Mouse (Mus musculus): ENCODE measurements around the gene Tmem88. TPM values are rescaled to one million over a fixed set of nuclear protein-coding genes. Genes with fewer than 3 reads are reported as not detected.

The Tmem88 gene
- 6.2 and 9.1 TPM in 2 replicates for polyA plus RNA-seq (2015; fragmentation: Nextera tagmentation; extraction: Ambion mirVana)

DNA sequence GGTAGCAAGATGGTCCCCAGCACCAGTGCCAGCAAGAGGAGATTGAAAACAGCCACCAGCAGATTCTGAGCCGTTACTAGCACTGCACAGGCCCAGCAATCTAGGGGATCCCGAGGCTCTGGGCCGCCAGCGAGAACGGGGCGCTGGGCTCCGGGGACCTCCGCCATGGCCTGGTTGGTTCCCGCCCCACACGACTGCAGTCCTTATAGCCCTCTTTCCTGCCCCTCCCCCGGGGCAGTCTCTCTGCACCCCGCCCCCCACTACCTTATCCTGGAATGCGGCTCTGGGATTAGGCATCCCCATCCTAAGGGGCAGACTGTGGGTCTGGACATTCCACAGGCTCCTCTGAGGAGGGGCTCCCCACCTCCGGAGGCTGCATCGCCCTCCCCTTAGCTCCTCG is at the start of gene Tmem88:
Tmem88 (minus strand) TSS at position 176 of the 400 bp plus-strand sequence.
- Histone ChIP-seq H3K36me3 (peaks cover 42% of the 10 kb centered on the region), H3K4me3 (replicated peaks) (peak within 1 kb of the TSS; percentile 84), H3K9ac (replicated peaks) (peak within 1 kb of the TSS; percentile 95; the same call in 1 of the 2 replicates), H3K4me2 (peak within 1 kb of the TSS; percentile 85), H3K27me3 (replicated peaks) (peaks cover 5% of the 10 kb centered on the region; the same call in 1 of the 2 replicates), H3K9me3 (replicated peaks) (no peaks in the 10 kb centered on the region), H3K27ac (replicated peaks) (peak within 1 kb of the TSS; percentile 100), H3K4me1 (peaks cover 36% of the 10 kb centered on the region)
- WGBS, result 13% methylated on average over 15 of the region's 16 CpGs
- ATAC-seq (ENCODE audit: low FRiP score), result no peak

DNA sequence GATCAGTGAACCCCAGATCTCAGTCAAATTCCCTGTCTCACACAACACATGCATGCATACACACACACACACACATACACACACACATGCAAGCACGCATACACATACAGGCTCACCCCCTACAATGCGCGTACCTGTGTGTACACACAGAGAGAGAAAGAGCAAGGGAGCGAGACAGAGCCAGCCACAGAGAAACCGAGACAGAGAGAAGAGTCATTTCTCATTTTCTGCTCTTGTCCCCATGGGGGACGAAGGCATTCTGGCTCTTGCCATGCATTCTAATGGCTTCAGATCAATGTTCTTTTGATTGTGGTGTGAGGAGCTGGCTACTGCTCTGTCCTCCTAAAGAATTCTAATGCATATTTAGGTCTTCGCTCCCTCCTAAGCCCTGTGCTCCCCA is 49.3 kb upstream of the Tmem88 start:
- ATAC-seq (ENCODE audit: low FRiP score), result no peak
- no peak overlapping the region for H3K9ac ChIP-seq (replicated peaks)
- H3K4me1 ChIP-seq, result peaks cover 10% of the 10 kb centered on the region; the same call in 1 of the 2 replicates
- H3K36me3 ChIP-seq, result no peaks in the 10 kb centered on the region
- H3K27me3 ChIP-seq (replicated peaks), result no peaks in the 10 kb centered on the region
- H3K27ac ChIP-seq (replicated peaks), result no peak overlapping the region
- WGBS, result 65% methylated on average over 7 of the region's 7 CpGs
- no peak overlapping the region for H3K4me2 ChIP-seq
- H3K9me3 ChIP-seq (replicated peaks), result no peaks in the 10 kb centered on the region
- H3K4me3 ChIP-seq (replicated peaks), result no peak overlapping the region

DNA sequence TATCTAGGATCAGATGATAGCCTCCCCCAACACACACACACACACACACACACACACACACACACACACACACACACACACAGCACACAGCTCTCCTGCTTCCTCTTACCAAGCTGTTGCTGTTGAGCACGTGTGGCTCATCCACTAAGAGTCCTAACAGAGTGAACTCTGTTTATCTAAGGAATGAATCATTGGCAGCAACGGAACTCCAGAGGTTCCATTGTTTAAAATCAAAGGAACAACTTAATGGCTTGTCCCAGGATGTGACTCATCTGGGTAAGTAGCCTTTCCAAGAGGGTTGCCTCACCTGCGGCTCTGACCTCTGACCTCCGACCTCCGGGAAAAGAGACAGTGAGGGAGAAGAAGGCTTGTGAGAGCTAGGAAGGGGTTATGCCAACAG is 45.3 kb upstream of the Tmem88 start:
- Histone ChIP-seq H3K4me2 (no peak overlapping the region), H3K9me3 (replicated peaks) (no peaks in the 10 kb centered on the region), H3K4me1 (0 out of 2 replicates have a peak, but pooled peaks cover 6% of the 10 kb centered on the region), H3K27me3 (replicated peaks) (no peaks in the 10 kb centered on the region), H3K9ac (replicated peaks) (no peak overlapping the region), H3K4me3 (replicated peaks) (no peak overlapping the region), H3K36me3 (no peaks in the 10 kb centered on the region), H3K27ac (replicated peaks) (no peak overlapping the region)
- WGBS, result 48% methylated on average over 5 of the region's 5 CpGs
- no peak for ATAC-seq (ENCODE audit: low FRiP score)

DNA sequence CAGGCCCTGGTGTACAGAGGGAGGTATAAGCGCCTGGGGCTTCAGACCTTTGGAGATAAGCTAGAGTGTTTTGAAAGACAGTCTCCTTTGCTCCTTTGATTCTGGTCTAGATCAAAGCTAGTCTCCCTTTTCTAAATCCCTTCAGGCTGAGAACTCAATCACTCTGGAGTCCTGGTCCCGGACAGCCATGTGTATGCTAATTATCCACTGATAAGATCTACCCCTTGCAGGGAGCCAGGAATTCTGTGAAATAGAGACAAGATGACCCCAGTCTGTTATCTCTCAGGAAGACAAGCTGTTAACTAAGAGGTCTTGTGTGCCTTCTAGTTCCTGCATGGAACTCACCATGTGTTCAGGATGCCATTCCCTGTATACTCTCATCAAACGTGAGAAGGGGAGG is 39.3 kb upstream of the Tmem88 start:
- Histone ChIP-seq H3K27ac (replicated peaks) (no peak overlapping the region), H3K27me3 (replicated peaks) (no peaks in the 10 kb centered on the region), H3K4me2 (no peak overlapping the region), H3K4me1 (peaks cover 1% of the 10 kb centered on the region; the same call in 1 of the 2 replicates), H3K36me3 (no peaks in the 10 kb centered on the region), H3K9ac (replicated peaks) (no peak overlapping the region), H3K4me3 (replicated peaks) (no peak overlapping the region), H3K9me3 (replicated peaks) (no peaks in the 10 kb centered on the region)
- WGBS, result 83% methylated on average over 3 of the region's 3 CpGs
- no peak for ATAC-seq (ENCODE audit: low FRiP score)

DNA sequence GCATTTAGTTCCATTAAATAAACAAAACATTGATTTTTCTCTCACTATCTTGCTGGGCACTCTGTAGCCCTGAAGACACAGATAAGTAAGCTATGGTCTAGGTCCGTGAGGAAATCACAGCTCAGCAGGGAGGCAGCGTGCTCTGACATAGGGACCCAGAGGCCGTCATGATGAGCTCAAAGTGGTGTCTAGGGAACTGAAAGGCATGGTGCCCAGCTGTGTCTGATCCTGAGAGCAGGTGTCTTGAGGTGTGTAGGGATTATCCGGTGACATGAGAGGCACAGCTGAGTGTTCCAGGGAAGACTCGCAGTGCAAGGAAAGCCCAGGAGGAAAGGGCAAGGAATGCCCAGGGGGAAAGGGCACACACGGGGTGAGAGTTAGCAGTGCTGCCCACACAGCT is 35.2 kb upstream of the Tmem88 start:
- H3K4me2 ChIP-seq, result no peak overlapping the region
- H3K27ac ChIP-seq (replicated peaks), result no peak overlapping the region
- H3K36me3 ChIP-seq, result no peaks in the 10 kb centered on the region
- peaks cover 3% of the 10 kb centered on the region; the same call in 1 of the 2 replicates for H3K4me1 ChIP-seq
- no peaks in the 10 kb centered on the region for H3K9me3 ChIP-seq (replicated peaks)
- no peak for ATAC-seq (ENCODE audit: low FRiP score)
- H3K4me3 ChIP-seq (replicated peaks), result no peak overlapping the region
- H3K9ac ChIP-seq (replicated peaks), result no peak overlapping the region
- no peaks in the 10 kb centered on the region for H3K27me3 ChIP-seq (replicated peaks)
- 70% methylated on average over 6 of the region's 6 CpGs for WGBS

DNA sequence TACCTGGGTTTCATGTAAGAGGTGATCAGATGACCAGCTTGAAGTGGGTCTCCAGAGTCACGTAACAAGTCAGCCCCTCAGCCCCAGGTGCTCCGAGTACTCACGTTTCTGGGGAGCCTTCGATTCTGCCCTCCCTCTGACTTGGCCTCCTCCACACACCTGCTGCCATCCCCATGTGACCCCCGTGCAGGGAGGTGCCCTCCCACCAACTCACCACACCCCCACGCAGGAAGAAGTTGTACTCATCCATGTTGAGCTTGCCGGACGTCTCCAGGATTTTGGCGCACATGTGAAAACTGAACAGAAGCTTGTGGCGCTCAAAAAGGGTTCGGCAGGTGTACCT is 34.6 kb upstream of the Tmem88 start:
- ATAC-seq (ENCODE audit: low FRiP score), result no peak
- 79% methylated on average over 11 of the region's 11 CpGs for whole genome bisulfite sequencing
- Histone ChIP-seq H3K27me3 (replicated peaks) (no peaks in the 10 kb centered on the region), H3K27ac (replicated peaks) (no peak overlapping the region), H3K9ac (replicated peaks) (no peak overlapping the region), H3K4me2 (no peak overlapping the region), H3K4me3 (replicated peaks) (no peak overlapping the region), H3K36me3 (no peaks in the 10 kb centered on the region), H3K4me1 (peaks cover 3% of the 10 kb centered on the region; the same call in 1 of the 2 replicates), H3K9me3 (replicated peaks) (no peaks in the 10 kb centered on the region)

DNA sequence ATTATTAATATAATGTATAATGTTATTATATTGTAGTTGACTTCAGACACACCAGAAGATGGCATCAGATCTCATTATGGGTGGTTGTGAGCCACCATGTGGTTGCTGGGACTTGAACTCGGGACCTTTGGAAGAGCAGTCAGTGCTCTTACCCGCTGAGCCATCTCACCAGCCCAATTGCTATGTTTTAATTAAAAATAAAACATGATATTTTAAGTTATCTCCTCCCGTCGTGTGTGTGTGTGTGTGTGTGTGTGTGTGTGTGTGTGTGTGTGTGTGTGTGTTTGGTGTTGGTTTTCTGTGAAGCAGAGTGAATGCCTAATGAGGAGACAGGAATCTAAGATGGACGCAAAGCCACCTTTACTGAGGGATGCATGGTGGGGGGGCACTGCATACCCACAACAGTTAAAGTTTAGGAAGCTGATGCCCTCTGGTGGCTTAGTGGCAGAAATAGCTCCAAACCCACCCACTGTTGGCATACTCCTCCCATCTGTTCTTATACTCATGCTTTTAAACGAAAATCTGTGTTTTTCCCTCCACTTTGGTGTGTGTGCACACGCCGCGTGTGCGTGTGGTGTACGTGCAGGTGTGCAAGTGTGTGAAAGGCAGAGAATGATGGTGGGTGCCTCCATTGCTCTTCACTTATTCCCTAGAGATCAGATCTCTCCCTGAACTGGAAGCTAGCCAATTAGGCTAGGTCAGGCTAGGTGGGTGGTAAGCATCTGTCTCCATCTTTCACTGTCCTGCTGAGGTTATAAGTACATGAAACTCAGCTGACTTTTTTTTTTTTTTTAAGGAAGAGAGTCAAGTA is 34.0 kb upstream of the Tmem88 start:
- WGBS, result 32% methylated on average over 11 of the region's 11 CpGs
- Histone ChIP-seq H3K9me3 (replicated peaks) (no peaks in the 10 kb centered on the region), H3K36me3 (no peaks in the 10 kb centered on the region), H3K4me3 (replicated peaks) (no peak overlapping the region), H3K27me3 (replicated peaks) (no peaks in the 10 kb centered on the region), H3K9ac (replicated peaks) (no peak overlapping the region), H3K4me1 (peaks cover 3% of the 10 kb centered on the region; the same call in 1 of the 2 replicates), H3K4me2 (peak overlapping the region; percentile 31; the same call in 1 of the 2 replicates), H3K27ac (replicated peaks) (no peak overlapping the region)
- peak; percentile 74 for ATAC-seq (ENCODE audit: low FRiP score)

DNA sequence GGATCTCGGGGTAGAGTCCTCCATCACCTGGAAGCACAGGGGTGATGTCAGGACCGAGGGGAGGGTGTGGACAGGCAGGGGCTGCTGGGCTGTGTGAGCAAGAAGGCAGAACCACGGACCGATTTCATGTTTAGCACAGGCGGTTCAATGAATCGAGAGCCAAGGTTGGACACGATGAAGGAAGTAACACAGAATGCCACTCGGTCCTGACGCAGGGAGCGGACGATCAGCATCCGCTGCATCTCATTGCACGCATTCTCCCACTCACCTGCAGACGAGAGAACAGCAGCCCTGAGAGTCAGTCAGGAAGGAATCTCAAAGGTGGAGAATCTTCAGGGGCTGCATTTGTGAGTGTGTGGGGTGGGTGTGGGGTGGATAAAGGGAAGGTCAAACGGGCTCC is 32.6 kb upstream of the Tmem88 start:
- no peak overlapping the region for H3K9ac ChIP-seq (replicated peaks)
- 88% methylated on average over 15 of the region's 15 CpGs for WGBS

DNA sequence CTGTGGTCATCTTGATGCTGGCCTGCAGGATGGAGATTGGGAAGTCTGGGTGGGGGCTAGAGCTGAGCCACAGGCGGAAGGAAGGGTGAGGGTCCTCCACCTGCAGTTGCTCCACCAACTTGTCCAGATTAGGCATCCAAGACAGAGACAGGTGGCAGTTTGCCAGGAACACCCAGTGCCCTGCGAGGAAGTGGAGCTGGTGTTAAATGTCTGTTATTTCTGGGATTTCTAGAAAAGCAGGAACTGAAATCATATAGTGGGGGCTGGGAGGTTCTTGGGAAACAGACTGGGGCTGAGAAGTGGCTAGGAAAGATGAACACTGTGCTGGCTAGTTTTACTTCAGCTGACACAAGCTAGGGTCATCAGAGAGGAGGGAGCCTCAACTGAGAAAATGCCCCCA is 31.3 kb upstream of the Tmem88 start:
- 61% methylated on average over 2 of the region's 2 CpGs for WGBS
- no peak overlapping the region for H3K27ac ChIP-seq (replicated peaks)
- H3K27me3 ChIP-seq (replicated peaks), result no peaks in the 10 kb centered on the region
- no peaks in the 10 kb centered on the region for H3K9me3 ChIP-seq (replicated peaks)
- no peak overlapping the region for H3K9ac ChIP-seq (replicated peaks)
- ATAC-seq (ENCODE audit: low FRiP score), result no peak
- H3K36me3 ChIP-seq, result no peaks in the 10 kb centered on the region
- peaks cover 3% of the 10 kb centered on the region; the same call in 1 of the 2 replicates for H3K4me1 ChIP-seq
- H3K4me3 ChIP-seq (replicated peaks), result no peak overlapping the region
- no peak overlapping the region for H3K4me2 ChIP-seq

More for the DNA sequence above, 32.6 kb upstream of the Tmem88 start:
- Histone ChIP-seq H3K27me3 (replicated peaks) (no peaks in the 10 kb centered on the region), H3K4me3 (replicated peaks) (no peak overlapping the region), H3K27ac (replicated peaks) (no peak overlapping the region), H3K9me3 (replicated peaks) (no peaks in the 10 kb centered on the region), H3K4me2 (no peak overlapping the region), H3K4me1 (peaks cover 3% of the 10 kb centered on the region; the same call in 1 of the 2 replicates), H3K36me3 (no peaks in the 10 kb centered on the region)
- no peak for ATAC-seq (ENCODE audit: low FRiP score)

DNA sequence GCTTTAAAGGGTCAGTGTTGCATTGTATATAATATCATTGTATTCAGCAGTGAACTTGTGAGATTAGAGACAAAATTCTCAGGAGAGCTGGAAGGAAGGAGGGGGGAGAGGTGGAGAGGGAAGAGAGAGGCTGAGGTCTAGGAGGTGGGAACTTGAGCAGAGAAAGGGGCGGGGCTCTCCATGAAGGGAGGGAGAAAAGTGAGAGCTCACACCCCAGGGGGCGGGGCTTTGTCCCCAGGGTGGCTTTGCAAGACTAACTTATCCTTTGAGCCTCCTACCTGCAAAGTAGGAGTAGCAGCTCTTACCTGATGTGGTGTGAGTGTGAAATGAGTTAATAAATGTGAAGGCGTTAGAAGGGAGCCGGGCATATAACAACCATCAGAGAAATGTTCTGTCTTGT is 30.7 kb upstream of the Tmem88 start:
- H3K36me3 ChIP-seq, result no peaks in the 10 kb centered on the region
- no peak overlapping the region for H3K4me2 ChIP-seq
- ATAC-seq (ENCODE audit: low FRiP score), result no peak
- H3K9ac ChIP-seq (replicated peaks), result no peak overlapping the region
- 33% methylated on average over 4 of the region's 4 CpGs for WGBS
- no peaks in the 10 kb centered on the region for H3K27me3 ChIP-seq (replicated peaks)
- no peak overlapping the region for H3K4me3 ChIP-seq (replicated peaks)
- H3K9me3 ChIP-seq (replicated peaks), result no peaks in the 10 kb centered on the region
- H3K27ac ChIP-seq (replicated peaks), result no peak overlapping the region
- peaks cover 3% of the 10 kb centered on the region; the same call in 1 of the 2 replicates for H3K4me1 ChIP-seq

DNA sequence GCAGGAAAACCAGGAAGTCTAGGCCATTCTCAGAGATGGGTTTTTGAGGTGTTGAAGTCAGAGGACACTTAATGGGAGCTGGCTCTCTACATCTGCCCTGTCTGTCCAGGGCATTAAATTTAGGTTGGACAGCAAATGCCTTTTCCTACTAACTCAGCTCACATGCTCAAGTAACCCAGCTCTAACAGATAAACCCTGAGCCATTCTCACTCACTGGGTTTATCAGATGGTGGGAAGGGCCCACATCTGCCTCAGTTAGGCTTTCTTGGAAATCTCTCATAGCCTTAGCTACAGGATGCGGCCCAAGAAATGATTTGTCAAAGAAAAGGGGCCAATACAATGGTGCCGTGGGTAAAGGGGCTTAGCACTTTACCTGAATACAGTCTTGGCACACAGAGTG is 28.2 kb upstream of the Tmem88 start:
- Histone ChIP-seq H3K36me3 (no peaks in the 10 kb centered on the region), H3K4me2 (no peak overlapping the region), H3K27ac (replicated peaks) (no peak overlapping the region), H3K9ac (replicated peaks) (no peak overlapping the region), H3K4me1 (0 out of 2 replicates have a peak, but pooled peaks cover 4% of the 10 kb centered on the region), H3K9me3 (replicated peaks) (no peaks in the 10 kb centered on the region), H3K27me3 (replicated peaks) (peaks cover 19% of the 10 kb centered on the region), H3K4me3 (replicated peaks) (no peak overlapping the region)
- 89% methylated on average over 2 of the region's 2 CpGs for WGBS
- ATAC-seq (ENCODE audit: low FRiP score), result no peak

DNA sequence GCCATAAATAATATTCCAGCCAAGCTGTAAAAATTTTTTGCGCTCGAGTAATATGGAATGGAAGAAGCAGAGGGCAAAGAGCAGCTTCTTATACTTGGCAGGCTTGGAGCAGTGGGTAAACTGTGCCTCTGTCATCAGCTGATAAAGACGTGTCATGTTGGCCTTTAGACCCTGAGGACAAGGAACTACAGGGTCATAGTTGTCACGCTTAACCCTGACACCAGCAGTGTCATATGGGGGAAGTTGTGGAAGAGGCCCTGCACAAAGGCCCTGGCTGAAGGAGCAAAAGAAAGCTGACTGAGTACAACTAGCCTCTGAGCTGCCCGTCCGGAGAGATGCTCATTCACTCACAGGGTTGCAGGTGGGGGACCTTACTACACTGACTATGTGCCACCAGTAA is 25.9 kb upstream of the Tmem88 start:
- no peak overlapping the region for H3K4me3 ChIP-seq (replicated peaks)
- 82% methylated on average over 6 of the region's 6 CpGs for WGBS
- H3K4me1 ChIP-seq, result peaks cover 25% of the 10 kb centered on the region
- H3K4me2 ChIP-seq, result no peak overlapping the region
- peaks cover 28% of the 10 kb centered on the region for H3K27me3 ChIP-seq (replicated peaks)
- no peaks in the 10 kb centered on the region for H3K36me3 ChIP-seq
- no peak for ATAC-seq (ENCODE audit: low FRiP score)
- H3K27ac ChIP-seq (replicated peaks), result no peak overlapping the region
- no peak overlapping the region for H3K9ac ChIP-seq (replicated peaks)
- no peaks in the 10 kb centered on the region for H3K9me3 ChIP-seq (replicated peaks)

Measured in neural tube, embryonic 15.5 days (tissue).